Mouse (Mus musculus) gastrocnemius, adult 8-10 months (tissue): ENCODE results near the gene Eif2b2. TPM values are rescaled to one million over a fixed set of nuclear protein-coding genes. Genes with fewer than 3 reads are reported as not detected.
A peak's percentile ranks its signal among the peaks of the same experiment; 100 is the strongest.

Source experiments
- DNase-seq, 2 experiments: peaks; one replicate each; pipeline ENCODE4 v3.0.0; 2022; ENCODE audit warnings: low spot score in 2 of 2
- total RNA-seq, 4 experiments: library from RNA; stranded (reverse); gene quantifications; 2 replicates each; pipeline ENCODE4 v1.2.4; 2022

The Eif2b2 gene
- total RNA-seq: 10 to 100 TPM; 50.2 to 68.0 (median 60.0) TPM

DNA sequence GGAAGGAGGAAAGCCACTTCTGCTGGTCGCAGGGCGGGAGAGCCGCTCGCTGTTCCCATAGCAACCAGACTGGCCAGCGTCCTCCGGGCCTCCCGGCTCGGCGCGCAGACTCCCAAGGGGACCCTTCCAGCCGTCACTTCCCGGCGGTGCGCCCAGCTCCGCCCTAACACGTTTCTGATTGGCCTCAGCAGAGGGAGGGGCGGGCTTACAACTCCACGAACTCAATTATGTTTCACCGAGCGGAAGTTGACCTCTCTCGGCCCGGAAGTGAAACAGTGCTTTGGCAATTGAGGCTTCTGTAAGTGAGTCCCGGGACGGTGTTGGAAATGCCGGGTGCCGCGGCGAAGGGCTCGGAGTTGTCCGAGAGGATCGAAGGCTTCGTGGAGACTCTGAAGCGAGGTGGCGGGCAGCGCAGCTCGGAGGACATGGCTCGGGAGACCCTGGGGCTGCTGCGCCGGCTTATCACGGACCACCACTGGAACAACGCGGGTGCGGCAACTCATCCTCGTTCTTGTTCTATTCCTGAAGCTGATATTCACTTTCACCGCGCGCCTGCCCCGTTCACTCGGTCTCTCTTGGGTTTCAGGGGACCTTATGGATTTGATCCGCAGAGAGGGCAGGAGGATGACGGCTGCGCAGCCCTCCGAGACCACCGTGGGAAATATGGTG, at the start of gene Eif2b2:
Gene Eif2b2, plus strand, starts transcription at position 246 of the 669 bp plus-strand sequence.
- DNase-seq: peak; percentile 98 to 99

DNA sequence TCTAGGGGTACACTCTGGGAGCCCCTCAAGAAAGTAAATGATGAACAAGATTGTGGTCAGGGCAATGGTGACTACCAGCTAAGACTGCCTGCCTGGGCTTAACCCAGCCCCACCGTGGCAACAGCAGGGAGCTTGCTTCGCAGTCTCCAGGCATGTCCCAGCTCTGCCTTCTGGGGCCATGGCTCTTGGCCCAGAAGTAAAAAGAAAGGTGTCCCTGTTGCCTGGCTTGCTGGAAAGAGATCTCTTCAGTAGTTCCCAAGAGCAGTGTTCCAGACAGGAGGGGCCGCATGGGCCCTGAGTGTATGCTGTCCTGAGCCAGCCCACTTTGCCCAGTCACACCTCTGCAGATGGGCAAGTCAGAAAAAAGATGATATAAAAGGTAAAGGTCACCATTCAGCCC, 49.4 kb upstream of the Eif2b2 start:
- no peak for DNase-seq

- DNase-seq: peak; percentile 69 to 84
Measured at GRCm38 (mm10) chr12:85170284-85170947, 48.9 kb upstream of the Eif2b2 start.

GRCm38 (mm10) chr12:85170948-85171307, 48.4 kb upstream of the Eif2b2 start:
- DNase-seq: no peak

DNA sequence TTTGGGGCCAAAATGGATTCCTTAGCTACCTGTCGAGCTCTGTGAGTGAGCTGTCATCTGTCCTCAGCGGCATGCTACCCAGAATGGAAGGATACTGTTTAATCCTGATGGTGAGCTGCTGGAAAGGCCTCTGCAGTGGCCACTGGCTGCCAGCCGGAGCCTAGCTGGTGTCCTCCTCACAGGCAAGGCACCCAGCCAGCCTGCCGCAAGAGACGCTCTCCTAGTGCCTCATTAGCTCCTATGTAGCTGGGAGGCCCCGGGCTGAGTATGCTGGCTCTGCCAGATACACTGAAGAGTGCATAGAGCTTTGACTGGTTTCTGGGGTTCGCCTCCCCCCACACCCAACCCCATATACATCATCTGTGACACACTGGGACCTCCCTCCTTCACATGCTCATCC, 45.3 kb upstream of the Eif2b2 start:
- peak in 1 of 2 experiments; percentile 66 for DNase-seq

DNA sequence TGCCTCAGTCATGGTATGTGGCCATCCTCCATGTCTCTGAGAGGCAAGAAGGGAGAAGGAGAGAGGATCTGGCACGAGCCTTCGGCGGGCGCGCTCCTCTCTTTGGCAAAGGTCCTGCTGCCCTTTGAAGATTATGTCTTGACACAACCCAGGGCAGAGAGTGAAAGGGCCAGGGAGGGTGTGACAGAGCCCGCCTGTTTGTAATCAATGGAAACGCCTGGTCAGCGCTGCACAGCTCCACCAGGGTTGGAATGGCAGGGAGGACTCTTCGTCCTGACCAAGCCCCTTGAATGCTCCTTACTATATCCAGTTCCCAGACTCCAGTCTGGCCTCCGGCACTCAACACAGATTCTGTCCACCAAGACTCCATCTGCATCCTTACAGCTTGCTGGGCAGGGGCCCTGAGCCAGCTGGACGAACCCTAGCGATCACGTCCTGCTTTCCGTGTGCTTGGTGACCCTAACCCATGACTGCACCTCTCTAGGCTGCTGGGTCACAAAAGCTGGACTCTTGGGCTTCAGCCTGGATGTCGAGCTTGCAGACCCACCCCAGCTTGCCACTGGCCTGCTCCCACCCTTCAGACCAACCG, 44.1 kb upstream of the Eif2b2 start:
- DNase-seq: no peak

GRCm38 (mm10) chr12:85175926-85176845, 43.1 kb upstream of the Eif2b2 start:
- DNase-seq: no peak

GRCm38 (mm10) chr12:85176846-85177523, 42.3 kb upstream of the Eif2b2 start:
- DNase-seq: peak in 1 of 2 experiments; percentile 48

- DNase-seq: no peak
Measured at GRCm38 (mm10) chr12:85177740-85178239, 41.5 kb upstream of the Eif2b2 start, which contains the start of gene Pgf. Pgf (minus strand) TSS chr12:85177790.

DNA sequence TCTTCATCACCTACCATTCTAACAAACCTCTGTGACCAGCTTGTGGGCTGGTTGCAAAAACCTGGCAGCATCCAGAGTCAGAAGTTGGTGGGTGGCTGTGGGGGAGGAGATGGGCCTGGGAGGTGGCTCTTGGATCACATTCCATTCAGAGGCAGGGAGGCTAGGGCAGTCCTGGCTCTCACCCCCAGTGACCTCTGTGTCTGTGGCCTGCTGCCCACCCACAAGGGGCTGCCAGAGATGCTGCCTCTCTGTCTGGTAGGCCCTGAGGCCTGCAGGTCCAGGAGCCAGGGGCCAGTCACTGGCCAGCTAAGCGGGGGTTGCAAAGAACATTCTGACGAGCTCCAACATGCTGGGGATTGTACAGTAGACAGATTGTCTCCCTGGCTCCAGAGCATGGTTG, 41.0 kb upstream of the Eif2b2 start:
- no peak for DNase-seq

GRCm38 (mm10) chr12:85181475-85182344, 37.6 kb upstream of the Eif2b2 start:
- DNase-seq: no peak

DNA sequence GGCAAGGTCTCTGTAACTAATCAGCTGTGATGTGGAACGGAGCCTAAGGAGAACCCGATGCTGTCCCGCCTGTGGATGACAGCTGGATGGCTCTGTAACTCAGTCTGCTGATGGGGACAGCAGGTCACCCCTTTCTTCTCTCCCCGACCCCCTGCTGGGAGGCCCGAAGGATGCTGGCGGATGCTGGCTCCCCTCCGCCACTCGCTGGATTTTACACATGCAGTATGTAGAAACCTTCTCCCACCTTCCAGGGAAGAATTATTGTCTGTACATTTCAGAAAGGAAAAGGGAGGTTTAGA, 37.0 kb upstream of the Eif2b2 start:
- DNase-seq: no peak

DNA sequence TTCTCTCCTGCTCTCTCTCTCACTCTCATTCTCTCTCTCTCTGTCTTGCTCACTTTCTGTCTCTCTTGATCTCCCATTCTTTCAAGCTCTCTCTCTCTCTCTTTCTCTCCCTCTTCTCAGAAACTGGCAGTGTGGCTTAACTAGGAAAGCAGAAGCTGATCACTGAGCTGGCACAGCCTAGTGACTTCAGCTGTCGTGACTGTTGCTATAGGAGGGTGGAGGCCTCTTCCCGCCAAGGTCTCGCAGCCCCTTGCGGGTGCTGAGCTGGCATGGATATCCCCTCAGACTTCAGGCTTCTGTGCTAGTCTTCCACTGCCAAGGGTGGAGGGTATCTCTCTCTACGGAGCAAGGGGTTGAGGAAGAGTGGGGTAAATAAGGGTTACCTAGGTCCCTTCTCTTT, 36.4 kb upstream of the Eif2b2 start:
- no peak for DNase-seq

DNA sequence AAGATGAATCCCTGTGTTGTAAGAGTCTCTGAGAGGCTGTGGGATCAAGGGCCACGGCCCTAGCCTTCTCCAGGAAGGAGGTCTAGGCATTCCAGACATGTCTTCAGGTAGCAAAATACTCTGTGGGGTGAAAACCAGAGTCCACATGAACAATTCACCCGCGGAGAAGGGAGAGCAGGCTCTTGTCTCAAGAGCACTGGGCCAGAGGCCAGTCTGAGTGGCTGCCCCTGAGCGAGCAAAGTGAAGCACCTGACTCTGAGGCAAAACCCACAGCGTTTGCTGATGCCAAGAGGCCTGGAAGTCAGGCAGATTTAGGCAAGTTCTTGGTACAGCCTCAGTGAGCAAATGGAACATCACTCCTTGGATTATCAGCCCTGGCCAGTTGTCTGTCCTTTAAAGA, 35.2 kb upstream of the Eif2b2 start:
- DNase-seq: no peak

- no peak for DNase-seq
Measured at GRCm38 (mm10) chr12:85185810-85186209, 33.5 kb upstream of the Eif2b2 start.

DNA sequence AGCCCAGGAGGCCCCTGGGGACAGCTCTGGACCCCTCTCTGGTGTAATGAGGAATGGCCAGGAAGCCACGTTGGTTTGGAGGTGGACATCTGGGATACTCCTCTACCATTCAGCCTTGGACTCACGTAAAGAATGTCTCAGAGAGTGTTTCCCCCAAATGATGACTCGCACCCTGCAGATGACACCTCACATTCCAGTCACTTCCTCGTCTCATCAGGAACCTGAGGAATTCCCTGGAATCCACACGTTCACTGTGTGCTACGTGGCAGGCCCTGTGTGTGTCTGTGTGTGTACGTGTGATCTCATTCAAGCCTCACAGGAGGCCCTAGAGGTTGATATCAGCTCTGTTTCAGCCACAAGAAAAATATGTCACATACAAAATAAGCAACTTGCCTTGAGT, 32.9 kb upstream of the Eif2b2 start:
- DNase-seq: no peak

GRCm38 (mm10) chr12:85190290-85190689, 29.0 kb upstream of the Eif2b2 start:
- no peak for DNase-seq

DNA sequence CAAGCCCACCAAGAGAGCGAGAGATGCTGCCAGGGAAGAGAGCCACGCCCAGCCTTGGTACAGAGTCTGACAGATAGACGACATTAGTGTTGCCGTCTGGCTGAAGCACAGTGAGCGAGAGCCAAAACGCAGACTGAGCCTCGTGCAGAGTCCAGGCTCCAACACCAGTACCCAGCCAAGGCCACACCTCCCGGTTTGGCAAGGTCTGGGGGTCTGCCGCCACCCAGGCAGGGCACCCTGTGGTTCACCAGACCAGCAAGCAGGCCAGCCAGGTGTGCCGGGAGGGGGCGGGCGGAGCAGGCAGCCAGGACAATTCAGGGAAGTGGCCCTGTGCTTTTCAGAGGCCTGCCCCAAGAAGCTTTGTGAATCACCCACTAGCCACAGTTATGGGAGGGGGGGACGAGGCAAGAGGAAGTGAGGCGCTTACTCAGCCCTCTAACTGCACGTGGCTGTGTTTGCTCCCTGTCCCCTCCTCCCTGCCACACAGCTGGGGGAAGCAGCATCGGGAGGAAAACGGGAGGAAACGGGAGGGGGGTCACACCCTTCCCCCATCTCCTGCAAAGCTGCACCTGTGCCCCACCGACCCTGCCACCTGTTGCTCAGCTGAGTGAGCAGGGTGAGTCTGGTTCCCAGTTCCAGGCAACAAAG, 26.7 kb upstream of the Eif2b2 start:
- DNase-seq: peak; percentile 33 to 49

DNA sequence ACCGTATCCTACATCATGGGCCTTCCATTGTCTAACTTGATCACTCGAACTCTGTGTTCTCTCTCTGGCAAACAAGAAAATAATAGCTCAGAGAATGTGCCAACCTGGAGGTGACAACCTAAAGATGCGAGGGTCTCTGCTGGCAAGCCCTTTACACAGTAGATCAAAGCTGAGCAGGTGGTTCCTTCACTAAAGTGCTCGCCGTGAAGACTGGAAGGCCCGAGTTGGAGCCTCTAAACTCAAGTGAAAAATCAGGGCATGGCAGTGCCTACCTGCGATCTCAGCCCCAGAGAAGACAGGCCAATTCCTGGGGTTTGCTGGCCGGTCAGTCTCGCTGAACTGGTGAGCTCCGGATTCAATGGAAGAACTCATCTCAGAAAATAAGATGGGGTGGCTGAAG, 26.1 kb upstream of the Eif2b2 start:
- DNase-seq: no peak
